Mouse (Mus musculus) kidney, adult 2 months (tissue): ENCODE results near the gene Npm1. TPM values are rescaled to one million over a fixed set of nuclear protein-coding genes. Genes with fewer than 3 reads are reported as not detected.
A peak's percentile ranks its signal among the peaks of the same experiment; 100 is the strongest.

Source experiments
- DNase-seq: peaks from one replicate; pipeline ENCODE4 v3.0.0; 2021
- H3K27ac ChIP-seq: fragments of 200-500 bp; 2 replicates; pipeline ENCODE4 v1.5.1; 2012; ENCODE audit warnings: low read depth, low read length, control low read depth, inconsistent platforms; ENCODE audit not compliant: insufficient read depth
- H3K27me3 ChIP-seq: fragments of 200-500 bp; replicated peaks from 2 replicates; pipeline ENCODE4 v1.6.1; 2012; ENCODE audit warnings: mild to moderate bottlenecking, moderate library complexity, low read length, inconsistent platforms; ENCODE audit not compliant: control insufficient read depth, insufficient read depth
- H3K36me3 ChIP-seq: fragments of 200-500 bp; 2 replicates; pipeline ENCODE4 v1.6.1; 2012; ENCODE audit warnings: mild to moderate bottlenecking, moderate library complexity, low read length, inconsistent platforms; ENCODE audit not compliant: control insufficient read depth, insufficient read depth
- H3K4me1 ChIP-seq: fragments of 200-500 bp; 2 replicates; pipeline ENCODE4 v1.6.1; 2011; ENCODE audit warnings: low read length; ENCODE audit not compliant: control insufficient read depth, insufficient read depth
- H3K4me3 ChIP-seq: fragments of 200-500 bp; 2 replicates; pipeline ENCODE4 v1.5.1; 2011; ENCODE audit warnings: mild to moderate bottlenecking, low read depth, low read length, control low read depth; ENCODE audit not compliant: insufficient read depth
- CTCF ChIP-seq: fragments of 200-500 bp; conservative IDR thresholded peaks from 2 replicates; pipeline ENCODE4 v1.5.1; 2011; ENCODE audit warnings: low read depth, mild to moderate bottlenecking, control low read depth, low read length, moderate library complexity, mixed read lengths; ENCODE audit not compliant: insufficient read depth, insufficient read length
- POLR2A ChIP-seq: fragments of 200-500 bp; IDR thresholded peaks from one replicate; pipeline ENCODE4 v1.6.1; 2011; ENCODE audit warnings: low read depth, low read length, control low read depth
- WGBS: fragments of 180-500 bp; shearing (Covaris S2); methylation state at CpG from one replicate; pipeline ENCODE4 v1.1.7; 2018; 5-methylcytosine and 5-hydroxymethylcytosine counted together
- polyA plus RNA-seq: library from polyadenylated mRNA; depleted of rRNA; stranded (reverse); fragments of >200 nt; gene quantifications from 2 replicates; pipeline ENCODE4 v1.2.3, GENCODE M21; 2012

Npm1 gene
- polyA plus RNA-seq, 1 experiment = 98.2 TPM

GRCm38 (mm10) chr11:33201626-33202010 is 38.6 kb upstream of the Npm1 start:
- H3K27ac ChIP-seq = no peak overlapping the region
- no peaks in the 10 kb centered on the region for H3K4me1 ChIP-seq
- WGBS = 3% methylated on average over 19 of the region's 19 CpGs
- no peak overlapping the region for H3K4me3 ChIP-seq
- TF ChIP-seq CTCF (no peak), POLR2A (no peak)
- DNase-seq = no peak
- H3K27me3 ChIP-seq = peaks cover 30% of the 10 kb centered on the region
- H3K36me3 ChIP-seq = no peaks in the 10 kb centered on the region

- DNase-seq = peak; percentile 19
- no peaks in the 10 kb centered on the region for H3K36me3 ChIP-seq
- WGBS = 1% methylated on average over 76 of the region's 76 CpGs
- H3K4me3 ChIP-seq = no peak overlapping the region
- H3K27ac ChIP-seq = no peak overlapping the region
- peaks cover 30% of the 10 kb centered on the region for H3K27me3 ChIP-seq
- no peaks in the 10 kb centered on the region for H3K4me1 ChIP-seq
- no peak for TF ChIP-seq POLR2A
- TF ChIP-seq CTCF = no peak
These were observed 38.0 kb upstream of the Npm1 start for GRCm38 (mm10) chr11:33200764-33201625.

- no peak for TF ChIP-seq CTCF
- no peak for TF ChIP-seq POLR2A
- Histone ChIP-seq H3K27me3 (peaks cover 28% of the 10 kb centered on the region), H3K27ac (no peak overlapping the region), H3K36me3 (no peaks in the 10 kb centered on the region), H3K4me1 (no peaks in the 10 kb centered on the region), H3K4me3 (no peak overlapping the region)
- peak; percentile 22 for DNase-seq
- WGBS = 3% methylated on average over 45 of the region's 45 CpGs
These were observed 37.1 kb upstream of the Npm1 start for GRCm38 (mm10) chr11:33199906-33200763.

GRCm38 (mm10) chr11:33199117-33199514 is 36.1 kb upstream of the Npm1 start:
- no peak for TF ChIP-seq POLR2A
- TF ChIP-seq CTCF = no peak
- WGBS = 8% methylated on average over 15 of the region's 15 CpGs
- no peaks in the 10 kb centered on the region for H3K4me1 ChIP-seq
- H3K27me3 ChIP-seq = peaks cover 26% of the 10 kb centered on the region
- no peak for DNase-seq
- no peaks in the 10 kb centered on the region for H3K36me3 ChIP-seq
- no peak overlapping the region for H3K4me3 ChIP-seq
- H3K27ac ChIP-seq = no peak overlapping the region

- Histone ChIP-seq H3K4me1 (no peaks in the 10 kb centered on the region), H3K27me3 (peaks cover 24% of the 10 kb centered on the region), H3K27ac (no peak overlapping the region), H3K4me3 (no peak overlapping the region), H3K36me3 (no peaks in the 10 kb centered on the region)
- TF ChIP-seq CTCF (no peak), POLR2A (no peak)
- DNase-seq = no peak
- 25% methylated on average over 22 of the region's 22 CpGs for WGBS
These were observed 35.5 kb upstream of the Npm1 start for GRCm38 (mm10) chr11:33198351-33199116.

GRCm38 (mm10) chr11:33197673-33198072 is 34.7 kb upstream of the Npm1 start:
- WGBS = 14% methylated on average over 15 of the region's 15 CpGs
- Histone ChIP-seq H3K27ac (no peak overlapping the region), H3K4me1 (no peaks in the 10 kb centered on the region), H3K36me3 (no peaks in the 10 kb centered on the region), H3K4me3 (no peak overlapping the region), H3K27me3 (peaks cover 18% of the 10 kb centered on the region)
- TF ChIP-seq CTCF = no peak
- no peak for TF ChIP-seq POLR2A
- no peak for DNase-seq

GRCm38 (mm10) chr11:33197133-33197514 is 34.1 kb upstream of the Npm1 start:
- TF ChIP-seq POLR2A = no peak
- TF ChIP-seq CTCF = no peak
- H3K27ac ChIP-seq = no peak overlapping the region
- peaks cover 13% of the 10 kb centered on the region for H3K27me3 ChIP-seq
- H3K36me3 ChIP-seq = no peaks in the 10 kb centered on the region
- H3K4me3 ChIP-seq = no peak overlapping the region
- H3K4me1 ChIP-seq = no peaks in the 10 kb centered on the region
- DNase-seq = no peak
- WGBS = 23% methylated on average over 13 of the region's 13 CpGs
